Mouse (Mus musculus) small intestine, adult 2 months (tissue): ENCODE results near the gene Ints3. TPM values are rescaled to one million over a fixed set of nuclear protein-coding genes. Genes with fewer than 3 reads are reported as not detected.

ENCODE experiments used
- H3K27ac ChIP-seq: fragments of 200-500 bp; 2 replicates; pipeline ENCODE4 v1.5.1; 2012; ENCODE audit warnings: low read depth, low read length, control low read depth, inconsistent platforms; ENCODE audit not compliant: insufficient read depth
- H3K27me3 ChIP-seq: fragments of 200-500 bp; 2 replicates; pipeline ENCODE4 v1.6.1; 2012; ENCODE audit warnings: mild to moderate bottlenecking, moderate library complexity, low read length, inconsistent platforms; ENCODE audit not compliant: control insufficient read depth, insufficient read depth
- H3K36me3 ChIP-seq: fragments of 200-500 bp; 2 replicates; pipeline ENCODE4 v1.6.1; 2012; ENCODE audit warnings: mild to moderate bottlenecking, low read length, control low read depth, inconsistent platforms; ENCODE audit not compliant: control insufficient read depth, insufficient read depth
- H3K4me1 ChIP-seq: fragments of 200-500 bp; 2 replicates; pipeline ENCODE4 v1.6.1; 2012; ENCODE audit warnings: low read length, inconsistent platforms, mixed read lengths; ENCODE audit not compliant: control insufficient read depth, insufficient read depth, insufficient read length
- H3K4me3 ChIP-seq: fragments of 200-500 bp; 2 replicates; pipeline ENCODE4 v1.5.1; 2012; ENCODE audit warnings: low read depth, mild to moderate bottlenecking, control low read depth, inconsistent platforms, low read length, moderate library complexity
- CTCF ChIP-seq: fragments of 200-500 bp; IDR thresholded peaks from 2 replicates; pipeline ENCODE4 v1.5.1; 2012; ENCODE audit warnings: low read depth, mild to moderate bottlenecking, control low read depth, inconsistent platforms, low read length, moderate library complexity, mixed read lengths; ENCODE audit not compliant: insufficient replicate concordance, insufficient read length; ENCODE audit errors: extremely low read depth
- POLR2A ChIP-seq: fragments of 200-500 bp; IDR thresholded peaks from 2 replicates; pipeline ENCODE4 v1.6.1; 2012; ENCODE audit warnings: low read depth, mild to moderate bottlenecking, control low read depth, inconsistent platforms, low read length, moderate library complexity
- WGBS: fragments of 180-500 bp; shearing (Covaris S2); methylation state at CpG from one replicate; pipeline ENCODE4 v1.1.7; 2018; 5-methylcytosine and 5-hydroxymethylcytosine counted together
- polyA plus RNA-seq: library from polyadenylated mRNA; depleted of rRNA; stranded (reverse); fragments of >200 nt; gene quantifications from 2 replicates; pipeline ENCODE4 v1.2.3, GENCODE M21; 2012

The Ints3 gene
- polyA plus RNA-seq, 1 experiment = 22.4 TPM

DNA sequence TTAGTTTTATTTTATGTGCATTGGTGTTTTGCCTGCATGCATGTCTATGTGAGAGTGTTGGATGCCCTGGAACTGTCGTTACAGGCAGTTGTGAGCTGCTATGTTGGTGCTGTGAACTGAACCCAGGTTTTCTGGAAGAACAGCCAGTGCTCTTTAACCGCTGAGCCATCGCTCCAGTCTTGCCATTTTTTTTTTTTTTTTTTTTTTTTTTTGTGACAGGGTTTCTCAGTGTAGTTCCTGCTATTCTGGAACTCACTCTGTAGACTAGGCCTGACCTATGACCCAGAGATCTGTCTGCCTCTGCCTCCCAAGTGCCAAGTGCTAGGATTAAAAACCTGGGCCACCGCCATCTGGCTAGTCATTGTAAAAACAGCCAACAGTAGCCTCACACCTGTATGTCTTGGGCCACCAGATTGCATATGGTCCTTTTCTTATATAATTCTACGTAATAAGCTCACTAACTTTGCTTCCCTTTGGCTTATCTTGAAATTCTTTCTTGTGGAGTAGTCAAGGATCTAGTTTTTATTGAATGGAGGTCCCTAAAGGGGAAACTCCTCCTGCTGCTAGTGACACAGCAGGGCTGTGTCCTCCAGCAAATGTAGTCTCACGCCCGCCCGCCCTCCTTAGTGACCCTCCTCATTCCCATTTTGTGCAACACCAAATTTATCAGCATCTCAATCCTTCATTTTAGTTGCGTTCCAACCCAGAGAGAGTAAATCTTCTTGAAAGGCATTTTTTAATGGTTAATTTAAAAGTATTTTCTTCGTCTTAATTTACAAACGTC, 12.2 kb upstream of the Ints3 start:
- Histone ChIP-seq H3K36me3 (no peaks in the 10 kb centered on the region), H3K27me3 (no peaks in the 10 kb centered on the region), H3K27ac (no peak overlapping the region; the same call in 1 of the 2 replicates), H3K4me1 (no peaks in the 10 kb centered on the region), H3K4me3 (no peak overlapping the region)
- WGBS = 83% methylated on average over 11 of the region's 11 CpGs
- TF ChIP-seq POLR2A (no peak), CTCF (no peak)

DNA sequence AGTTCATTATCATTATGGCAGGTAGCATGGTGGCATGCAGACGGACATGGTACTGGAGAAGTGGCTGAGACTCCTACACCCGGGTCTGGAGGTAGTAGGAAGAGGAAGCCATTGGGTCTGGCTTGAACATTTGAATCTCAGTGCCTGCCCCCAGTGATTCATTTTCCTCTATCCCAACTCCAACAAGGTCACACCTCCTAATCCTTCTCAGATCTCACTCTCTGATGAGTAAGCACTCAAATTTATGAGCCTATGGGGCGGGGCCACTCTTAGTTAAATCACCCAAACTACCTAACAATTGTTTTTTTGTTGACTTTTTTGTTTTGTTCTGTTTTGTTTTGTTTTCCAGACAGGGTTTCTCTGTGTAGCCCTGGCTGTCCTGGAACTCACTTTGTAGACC, 10.6 kb upstream of the Ints3 start:
- H3K4me3 ChIP-seq = no peak overlapping the region
- WGBS = 90% methylated on average over 3 of the region's 3 CpGs

DNA sequence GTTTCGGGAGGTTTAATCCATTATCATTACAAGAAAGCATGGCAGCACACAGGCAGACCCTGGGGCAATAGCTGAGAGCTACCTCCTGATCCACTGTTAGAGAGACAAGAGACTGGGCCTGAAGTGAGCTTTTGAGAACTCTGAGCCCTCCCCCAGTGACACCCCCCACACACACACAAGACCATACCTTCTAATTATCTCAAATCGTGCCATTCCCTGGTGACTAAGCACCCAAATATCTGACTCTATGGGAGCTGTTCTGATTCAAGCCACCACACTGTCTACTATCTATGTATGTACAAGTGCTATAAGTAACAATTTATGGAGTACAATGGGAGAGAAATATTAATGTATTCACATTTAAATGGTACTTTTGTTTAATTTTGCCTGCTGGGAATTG, 7.3 kb upstream of the Ints3 start:
- Histone ChIP-seq H3K36me3 (no peaks in the 10 kb centered on the region), H3K4me3 (no peak overlapping the region), H3K27me3 (no peaks in the 10 kb centered on the region), H3K4me1 (no peaks in the 10 kb centered on the region), H3K27ac (no peak overlapping the region)
- 77% methylated on average over 2 of the region's 2 CpGs for WGBS
- no peak for TF ChIP-seq POLR2A
- TF ChIP-seq CTCF = no peak

More for the DNA sequence above, 10.6 kb upstream of the Ints3 start:
- no peaks in the 10 kb centered on the region for H3K27me3 ChIP-seq
- no peak for TF ChIP-seq CTCF
- TF ChIP-seq POLR2A = no peak
- H3K4me1 ChIP-seq = no peaks in the 10 kb centered on the region
- no peaks in the 10 kb centered on the region for H3K36me3 ChIP-seq
- no peak overlapping the region for H3K27ac ChIP-seq

DNA sequence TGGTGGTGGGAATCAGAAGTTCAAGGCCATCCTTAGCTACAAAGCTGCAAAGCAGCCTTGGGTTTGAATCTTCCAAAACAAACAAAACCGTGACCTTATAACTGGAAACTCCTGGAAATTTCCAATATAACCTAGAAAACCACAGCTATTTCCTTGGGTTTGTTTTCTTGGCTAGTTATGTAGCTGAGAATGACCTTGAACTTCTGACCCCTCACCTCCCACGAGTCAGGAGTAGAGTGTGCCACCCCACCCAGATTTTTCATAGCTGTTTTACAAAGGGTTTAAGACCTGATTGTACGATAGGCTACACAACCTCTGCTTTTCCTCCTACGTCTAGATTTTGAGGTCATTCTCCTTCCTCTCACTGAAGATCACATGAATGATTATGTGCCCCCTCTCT, 3.7 kb upstream of the Ints3 start:
- WGBS = 55% methylated on average over 4 of the region's 4 CpGs
- no peak overlapping the region for H3K4me3 ChIP-seq
- no peaks in the 10 kb centered on the region for H3K27me3 ChIP-seq
- peaks cover 4% of the 10 kb centered on the region; the same call in 1 of the 2 replicates for H3K4me1 ChIP-seq
- no peak overlapping the region for H3K27ac ChIP-seq
- TF ChIP-seq POLR2A = no peak
- TF ChIP-seq CTCF = no peak
- H3K36me3 ChIP-seq = no peaks in the 10 kb centered on the region

DNA sequence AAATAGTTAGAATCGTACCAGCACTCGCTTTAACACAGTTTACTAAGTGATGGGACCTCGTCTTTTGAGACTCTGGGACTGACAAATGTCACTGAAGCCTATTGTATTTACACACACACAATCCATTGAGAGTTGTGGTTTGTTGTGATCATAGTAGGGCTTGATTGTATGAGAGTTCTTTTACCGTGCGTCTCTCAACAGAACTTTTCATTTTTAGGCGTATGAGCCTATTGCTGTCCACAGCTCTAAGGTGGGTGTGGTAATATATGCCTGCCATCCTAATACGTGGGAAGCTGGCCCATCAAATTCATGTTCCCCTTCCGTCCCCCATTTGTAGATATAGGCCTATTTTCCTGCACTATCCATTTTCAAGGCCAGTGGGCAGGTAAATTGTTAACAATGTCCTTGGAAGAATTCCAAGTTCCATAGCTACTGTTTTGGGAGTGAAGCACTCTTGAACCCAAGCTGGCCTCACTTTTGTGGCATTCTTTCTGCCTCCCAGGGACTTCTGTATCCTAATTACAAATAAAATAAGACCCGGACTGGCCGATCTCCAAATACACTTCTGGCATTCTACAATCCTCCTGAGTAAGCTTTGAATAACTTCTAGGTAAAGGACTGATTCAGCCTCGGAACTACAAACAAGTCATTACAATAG, 780 bp upstream of the Ints3 start:
- TF ChIP-seq POLR2A (no peak), CTCF (no peak)
- Histone ChIP-seq H3K27me3 (no peaks in the 10 kb centered on the region), H3K27ac (peak overlapping the region; percentile 72), H3K36me3 (no peaks in the 10 kb centered on the region), H3K4me3 (peak overlapping the region; percentile 67; the same call in 1 of the 2 replicates), H3K4me1 (peaks cover 14% of the 10 kb centered on the region; the same call in 1 of the 2 replicates)
- 31% methylated on average over 11 of the region's 11 CpGs for WGBS

DNA sequence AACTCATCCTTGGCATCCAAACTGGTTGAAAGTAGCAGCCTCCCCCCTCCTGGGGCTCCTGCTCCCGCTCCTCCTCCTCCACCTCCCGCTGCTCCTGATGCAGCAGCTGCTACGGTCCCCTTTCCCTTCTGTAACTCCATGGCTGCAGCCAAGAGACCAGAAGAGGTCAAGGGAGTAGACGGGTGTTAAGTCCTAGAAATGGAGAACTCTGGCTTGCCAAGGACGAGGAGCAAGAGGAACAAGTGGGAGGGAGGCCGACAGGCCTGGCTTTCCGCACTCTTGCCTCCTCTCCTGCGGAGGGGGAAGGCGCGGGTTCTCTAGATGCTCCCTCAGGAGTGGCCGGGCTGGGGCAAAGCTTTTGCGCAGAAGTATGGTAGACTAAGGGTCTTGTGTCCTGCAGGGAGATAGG, 607 bp downstream of the Ints3 start:
- no peaks in the 10 kb centered on the region for H3K27me3 ChIP-seq
- H3K4me3 ChIP-seq = peak overlapping the region; percentile 67
- H3K36me3 ChIP-seq = no peaks in the 10 kb centered on the region
- H3K4me1 ChIP-seq = peaks cover 14% of the 10 kb centered on the region; the same call in 1 of the 2 replicates
- peak overlapping the region; percentile 91 for H3K27ac ChIP-seq
- TF ChIP-seq POLR2A (no peak), CTCF (no peak)
- WGBS = 2% methylated on average over 12 of the region's 12 CpGs

DNA sequence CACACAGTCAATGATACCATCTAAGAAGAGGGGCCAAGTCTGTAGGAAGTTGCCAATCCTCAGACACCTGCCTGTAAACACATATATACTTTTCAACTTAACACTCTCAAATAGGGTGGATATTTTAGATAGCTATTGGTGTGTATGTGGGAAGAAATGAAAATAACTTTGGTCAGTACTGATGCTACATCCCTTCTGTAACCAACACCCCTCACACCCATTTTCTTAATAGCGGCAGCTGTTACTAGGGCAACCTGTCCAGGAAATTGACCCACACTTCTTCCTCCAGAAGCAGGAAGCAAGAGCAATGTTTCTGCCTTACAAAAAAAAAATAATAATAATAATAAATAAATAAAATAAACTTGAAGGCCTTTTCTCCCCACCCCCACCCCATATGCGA, 1.1 kb downstream of the Ints3 start:
- TF ChIP-seq CTCF = no peak
- no peak for TF ChIP-seq POLR2A
- Histone ChIP-seq H3K27ac (no peak overlapping the region), H3K36me3 (no peaks in the 10 kb centered on the region), H3K4me1 (peaks cover 14% of the 10 kb centered on the region; the same call in 1 of the 2 replicates), H3K4me3 (peak overlapping the region; percentile 67), H3K27me3 (no peaks in the 10 kb centered on the region)
- 12% methylated on average over 2 of the region's 2 CpGs for WGBS
